Mouse (Mus musculus) stomach, postnatal 0 days (tissue): ENCODE data around the gene Gm45785. TPM values are rescaled to one million over a fixed set of nuclear protein-coding genes. Genes with fewer than 3 reads are reported as not detected.

Experiments used
- ATAC-seq: fragments of 200-750 bp; cut with Nextera tagmentation; 2 replicates; pipeline ENCODE4 v1.8.0; 2017; ENCODE audit not compliant: low FRiP score, low TSS enrichment
- DNase-seq: peaks from one replicate; pipeline ENCODE4 v3.0.0-alpha.2; 2016; ENCODE audit warnings: low spot score
- H3K27ac ChIP-seq: fragments of 300-500 bp; sonication (generic); replicated peaks from 2 replicates; pipeline ENCODE4 v1.5.1; 2014; ENCODE audit warnings: mild to moderate bottlenecking, control low read depth
- H3K27me3 ChIP-seq: fragments of 300-500 bp; sonication (generic); 2 replicates; pipeline ENCODE4 v1.6.1; 2014; ENCODE audit warnings: low read length; ENCODE audit not compliant: control insufficient read depth, insufficient read depth
- H3K36me3 ChIP-seq: fragments of 300-500 bp; sonication (generic); 2 replicates; pipeline ENCODE4 v1.6.1; 2014; ENCODE audit warnings: low read length, mixed read lengths; ENCODE audit not compliant: control insufficient read depth, insufficient read depth
- H3K4me1 ChIP-seq: fragments of 300-500 bp; sonication (generic); replicated peaks from 2 replicates; pipeline ENCODE4 v1.6.1; 2014; ENCODE audit warnings: antibody characterized with exemption; ENCODE audit not compliant: control insufficient read depth, insufficient read depth
- H3K4me2 ChIP-seq: fragments of 300-500 bp; sonication (generic); replicated peaks from 2 replicates; pipeline ENCODE4 v1.6.1; 2014; ENCODE audit warnings: low read depth, mild to moderate bottlenecking, control low read depth, moderate library complexity
- H3K4me3 ChIP-seq: fragments of 300-500 bp; sonication (generic); 2 replicates; pipeline ENCODE4 v1.5.1; 2014; ENCODE audit warnings: low read depth, low read length, control low read depth
- H3K9ac ChIP-seq: fragments of 300-500 bp; sonication (generic); 2 replicates; pipeline ENCODE4 v1.6.1; 2014; ENCODE audit warnings: mild to moderate bottlenecking, low read length, control low read depth, mixed read lengths
- H3K9me3 ChIP-seq: fragments of 300-500 bp; sonication (generic); 2 replicates; pipeline ENCODE4 v1.6.1; 2016; ENCODE audit warnings: low read length; ENCODE audit not compliant: control insufficient read depth
- CTCF ChIP-seq: IDR thresholded peaks from 2 replicates; pipeline ENCODE4 v1.5.1; 2016; ENCODE audit warnings: antibody characterized with exemption, low read depth, mild to moderate bottlenecking, moderate library complexity
- EP300 ChIP-seq: optimal IDR thresholded peaks from 2 replicates; pipeline ENCODE3; 2016; ENCODE audit warnings: antibody characterized with exemption
- WGBS: fragments of 180-500 bp; shearing (Covaris S2); extraction: QIAGEN DNeasy Blood & Tissue Kit; methylation state at CpG from one replicate; pipeline ENCODE4 v1.1.7; 2014; 5-methylcytosine and 5-hydroxymethylcytosine counted together
- polyA plus RNA-seq: library from polyadenylated mRNA; unstranded; fragments of >200 nt; fragmentation: Nextera tagmentation; extraction: Ambion mirVana; gene quantifications from 2 replicates; pipeline ENCODE4 v1.2.1, GENCODE M21; 2015

The Gm45785 gene
- polyA plus RNA-seq, 1 experiment from 2014 or later, result not detected

- no peaks in the 10 kb centered on the region for H3K4me1 ChIP-seq
- no peak overlapping the region for H3K9ac ChIP-seq
- WGBS, result 89% methylated on average over 4 of the region's 4 CpGs
- DNase-seq (no peak), ATAC-seq (no peak)
- no peaks in the 10 kb centered on the region for H3K27me3 ChIP-seq
- H3K27ac ChIP-seq, result no peak overlapping the region
- peaks cover 4% of the 10 kb centered on the region for H3K36me3 ChIP-seq
- H3K4me3 ChIP-seq, result no peak overlapping the region
- no peaks in the 10 kb centered on the region for H3K9me3 ChIP-seq
- no peak overlapping the region for H3K4me2 ChIP-seq
- TF ChIP-seq EP300 (no peak), CTCF (no peak)
Observed at GRCm38 (mm10) chr7:140874224-140874623, 18.1 kb upstream of the Gm45785 start.

DNA sequence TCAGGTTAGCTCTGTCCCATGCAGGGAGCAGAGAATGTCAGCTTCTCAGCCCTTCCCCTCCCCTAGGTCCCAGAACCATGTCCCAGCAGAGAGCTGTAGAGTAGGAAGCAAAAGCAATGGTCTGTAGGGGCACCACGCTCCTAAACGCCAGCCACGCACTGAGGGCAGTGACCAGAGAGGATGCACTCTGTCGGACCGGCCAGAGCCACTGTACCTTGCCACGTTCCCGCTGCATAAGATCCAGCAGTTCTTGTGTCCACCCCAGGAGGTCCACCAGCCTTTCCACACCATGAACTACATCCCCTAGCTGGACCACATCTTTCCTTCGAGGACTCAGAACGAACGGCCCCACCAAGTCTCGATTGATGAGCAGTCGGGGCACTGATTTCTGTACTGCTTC is 8.6 kb upstream of the Gm45785 start:
- DNase-seq, result no peak
- WGBS, result 84% methylated on average over 12 of the region's 12 CpGs
- H3K36me3 ChIP-seq, result peaks cover 21% of the 10 kb centered on the region

DNA sequence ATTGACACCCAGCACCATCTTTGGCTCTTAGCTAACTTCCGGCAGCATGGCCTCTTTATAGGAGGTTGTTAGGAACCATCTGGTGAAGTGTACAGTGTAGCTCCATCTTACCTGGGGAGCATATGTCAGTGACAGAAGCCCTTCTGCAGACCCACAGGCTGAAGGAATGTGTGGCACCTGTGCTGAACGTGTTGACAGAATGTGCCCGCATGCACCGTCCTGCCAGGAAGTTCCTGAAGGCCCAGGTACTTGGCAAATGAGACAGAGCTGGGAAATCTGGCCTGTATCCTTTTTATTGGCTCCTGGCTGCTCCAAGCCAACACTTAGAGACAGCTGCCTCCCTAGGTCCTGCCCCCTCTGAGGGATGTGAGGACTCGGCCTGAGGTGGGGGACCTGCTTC is 4.6 kb upstream of the Gm45785 start:
- Histone ChIP-seq H3K9ac (no peak overlapping the region), H3K9me3 (no peaks in the 10 kb centered on the region), H3K4me3 (no peak overlapping the region), H3K4me2 (no peak overlapping the region), H3K4me1 (peaks cover 5% of the 10 kb centered on the region; the same call in 1 of the 2 replicates), H3K27me3 (no peaks in the 10 kb centered on the region), H3K27ac (no peak overlapping the region), H3K36me3 (peaks cover 21% of the 10 kb centered on the region)
- DNase-seq (no peak), ATAC-seq (no peak)
- 81% methylated on average over 5 of the region's 5 CpGs for WGBS
- TF ChIP-seq CTCF, result no peak
- no peak for TF ChIP-seq EP300

More for the DNA sequence above, 8.6 kb upstream of the Gm45785 start:
- H3K4me1 ChIP-seq, result no peaks in the 10 kb centered on the region
- H3K4me2 ChIP-seq, result no peak overlapping the region
- H3K27ac ChIP-seq, result no peak overlapping the region
- TF ChIP-seq EP300 (no peak), CTCF (no peak)
- no peaks in the 10 kb centered on the region for H3K9me3 ChIP-seq
- H3K9ac ChIP-seq, result no peak overlapping the region
- ATAC-seq, result no peak
- H3K27me3 ChIP-seq, result no peaks in the 10 kb centered on the region
- H3K4me3 ChIP-seq, result no peak overlapping the region

DNA sequence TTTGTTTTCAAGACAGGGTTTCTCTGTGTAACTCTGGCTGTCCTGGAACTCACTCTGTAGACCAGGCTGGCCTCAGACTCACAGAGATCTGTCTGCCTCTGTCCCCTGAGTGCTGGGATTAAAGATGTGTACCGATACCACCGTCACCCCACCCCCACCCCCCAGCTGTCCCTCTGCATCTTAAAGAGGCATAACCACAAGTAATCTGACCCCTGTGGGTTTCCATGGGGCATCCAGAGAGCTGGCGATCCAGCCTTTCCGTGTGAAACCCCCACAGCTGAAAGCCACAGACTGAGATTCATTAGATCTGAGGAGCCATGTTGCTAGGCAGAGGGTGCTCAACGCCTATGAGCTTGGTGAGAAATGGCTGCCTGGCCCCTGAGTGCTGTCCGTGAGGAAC is 3.9 kb upstream of the Gm45785 start:
- Histone ChIP-seq H3K27me3 (no peaks in the 10 kb centered on the region), H3K9me3 (no peaks in the 10 kb centered on the region), H3K9ac (no peak overlapping the region), H3K27ac (no peak overlapping the region), H3K4me1 (peaks cover 9% of the 10 kb centered on the region; the same call in 1 of the 2 replicates), H3K4me3 (no peak overlapping the region), H3K36me3 (peaks cover 21% of the 10 kb centered on the region), H3K4me2 (no peak overlapping the region)
- ATAC-seq (no peak), DNase-seq (no peak)
- 65% methylated on average over 6 of the region's 6 CpGs for WGBS
- TF ChIP-seq EP300 (no peak), CTCF (no peak)

GRCm38 (mm10) chr7:140858746-140859145 is 2.6 kb upstream of the Gm45785 start:
- ATAC-seq (no peak), DNase-seq (no peak)
- TF ChIP-seq CTCF (no peak), EP300 (no peak)
- H3K4me3 ChIP-seq, result peak overlapping the region; percentile 78; the same call in 1 of the 2 replicates
- no peaks in the 10 kb centered on the region for H3K9me3 ChIP-seq
- H3K27ac ChIP-seq, result no peak overlapping the region
- H3K36me3 ChIP-seq, result peaks cover 26% of the 10 kb centered on the region
- H3K9ac ChIP-seq, result peak overlapping the region; percentile 89; the same call in 1 of the 2 replicates
- H3K27me3 ChIP-seq, result no peaks in the 10 kb centered on the region
- H3K4me1 ChIP-seq, result peaks cover 10% of the 10 kb centered on the region; the same call in 1 of the 2 replicates
- 91% methylated on average over 8 of the region's 8 CpGs for WGBS
- H3K4me2 ChIP-seq, result peak overlapping the region; percentile 80

- H3K4me3 ChIP-seq, result peak within 1 kb of the TSS; percentile 78
- H3K4me2 ChIP-seq, result peak within 1 kb of the TSS; percentile 80
- peaks cover 10% of the 10 kb centered on the region; the same call in 1 of the 2 replicates for H3K4me1 ChIP-seq
- H3K36me3 ChIP-seq, result peaks cover 28% of the 10 kb centered on the region
- 28% methylated on average over 39 of the region's 40 CpGs for WGBS
- peak; percentile 13 for ATAC-seq
- peak; percentile 34 for DNase-seq
- H3K27me3 ChIP-seq, result no peaks in the 10 kb centered on the region
- H3K9me3 ChIP-seq, result no peaks in the 10 kb centered on the region
- peak within 1 kb of the TSS; percentile 89 for H3K9ac ChIP-seq
- no peak for TF ChIP-seq EP300
- no peak for TF ChIP-seq CTCF
- peak within 1 kb of the TSS; percentile 98 for H3K27ac ChIP-seq
Observed at GRCm38 (mm10) chr7:140857550-140858505, 1.7 kb upstream of the Gm45785 start, which contains the start of gene Bet1l. Gene Bet1l, minus strand, starts transcription at chr7:140857577.
